Mouse (Mus musculus) small intestine, adult 2 months (tissue): ENCODE results near the gene Mtor.

Experiments
- CTCF ChIP-seq: fragments of 200-500 bp; IDR thresholded peaks from 2 replicates; pipeline ENCODE4 v1.5.1; 2012; ENCODE audit warnings: low read depth, mild to moderate bottlenecking, control low read depth, inconsistent platforms, low read length, moderate library complexity, mixed read lengths; ENCODE audit not compliant: insufficient replicate concordance, insufficient read length; ENCODE audit errors: extremely low read depth
- POLR2A ChIP-seq: fragments of 200-500 bp; IDR thresholded peaks from 2 replicates; pipeline ENCODE4 v1.6.1; 2012; ENCODE audit warnings: low read depth, mild to moderate bottlenecking, control low read depth, inconsistent platforms, low read length, moderate library complexity

DNA sequence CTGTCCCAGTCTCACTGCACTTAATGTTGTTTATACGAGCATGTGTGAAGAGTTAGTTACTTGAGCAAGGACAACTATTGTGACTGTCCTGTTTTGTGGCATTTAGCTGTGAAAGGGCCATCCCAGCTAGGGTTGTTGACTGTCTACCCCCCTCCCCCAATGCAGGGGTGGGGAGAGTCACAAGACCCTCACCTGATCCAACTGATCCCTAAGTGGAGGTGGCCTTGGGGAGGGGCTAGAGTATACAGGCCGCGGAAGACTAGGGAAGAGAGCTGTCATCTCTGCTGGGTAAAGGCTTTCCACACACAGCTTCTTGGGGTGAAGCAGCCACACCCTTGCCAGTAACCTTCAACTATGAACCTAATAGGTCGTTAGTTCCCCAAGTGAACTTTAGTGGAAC lies 151.9 kb downstream of the Mtor start:
- no peak for TF ChIP-seq CTCF
- TF ChIP-seq POLR2A: no peak
